Mouse (Mus musculus): ENCODE results near the gene Zmiz1.

Zmiz1 gene

DNA sequence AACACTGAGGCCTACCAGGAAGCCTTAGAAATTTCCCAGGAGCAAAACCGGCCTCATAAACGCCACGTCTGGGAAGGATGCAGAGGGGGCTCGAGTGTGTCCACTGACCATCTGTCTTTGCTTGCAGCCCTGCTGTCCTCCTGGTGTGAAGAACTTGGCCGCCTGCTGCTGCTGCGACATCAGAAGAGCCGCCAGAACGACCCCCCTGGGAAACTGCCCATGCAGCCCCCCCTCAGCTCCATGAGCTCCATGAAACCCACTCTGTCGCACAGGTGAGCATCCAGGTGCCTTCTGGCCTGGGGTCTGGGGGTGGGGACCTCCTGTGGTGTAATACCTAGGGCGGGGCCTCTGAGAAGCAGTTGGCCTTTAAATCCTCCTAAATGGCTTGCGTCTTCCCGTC is 176.8 kb downstream of the Zmiz1 start:
- no peak for DNase-seq (ENCODE audit: low read depth, low spot score)

DNA sequence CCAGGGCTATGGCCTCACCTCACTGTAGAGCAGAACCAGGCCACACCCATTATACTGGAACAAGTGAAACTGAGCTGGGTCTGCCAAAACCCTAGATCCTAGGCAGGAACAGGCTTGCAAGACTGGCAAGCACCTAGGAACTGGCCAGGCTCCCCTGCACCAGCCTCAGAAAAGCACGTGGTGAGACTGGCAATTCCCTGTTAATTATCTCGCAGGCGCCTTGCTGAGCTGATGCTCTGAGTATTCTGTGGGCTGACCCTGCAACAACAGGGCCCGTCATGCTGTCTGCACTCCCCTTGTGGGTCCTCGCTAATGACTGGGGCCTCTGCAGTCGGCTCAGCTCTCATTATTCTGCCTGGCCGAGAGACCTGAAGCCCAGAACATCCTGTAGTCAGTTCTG is 177.3 kb downstream of the Zmiz1 start:
- no peak for DNase-seq (ENCODE audit: low read depth, low spot score)

DNA sequence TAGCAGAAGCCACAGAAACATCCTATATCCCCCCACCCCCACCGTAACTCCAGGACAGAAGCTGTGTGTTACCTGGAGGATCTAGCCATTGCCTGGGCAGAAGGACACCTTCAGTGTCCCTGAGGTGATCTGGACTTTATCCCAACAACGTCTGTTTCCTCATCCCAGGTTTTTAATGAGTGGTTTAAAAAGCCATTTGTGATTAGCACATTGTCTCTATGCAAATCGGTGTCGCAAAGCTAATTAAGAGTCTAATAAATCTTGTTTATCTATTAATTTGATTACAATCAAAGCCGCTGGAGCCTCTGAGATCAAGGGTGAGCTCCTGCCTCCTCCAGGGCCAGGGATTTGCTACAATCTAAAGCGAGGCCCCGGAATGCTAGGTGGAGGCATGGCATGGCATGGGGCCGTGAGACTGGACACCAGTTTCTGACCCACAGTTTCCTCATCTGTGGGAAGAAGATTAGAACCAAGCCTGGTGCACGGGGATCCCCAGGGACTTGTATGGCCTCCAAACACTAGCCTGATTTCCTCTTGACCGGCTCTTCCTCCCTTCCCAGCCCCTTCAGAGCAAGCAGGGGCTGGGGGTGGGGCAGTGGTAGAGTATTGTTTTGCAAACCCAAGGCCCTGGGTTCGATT is 180.3 kb downstream of the Zmiz1 start:
- DNase-seq (ENCODE audit: low read depth, low spot score): no peak

DNA sequence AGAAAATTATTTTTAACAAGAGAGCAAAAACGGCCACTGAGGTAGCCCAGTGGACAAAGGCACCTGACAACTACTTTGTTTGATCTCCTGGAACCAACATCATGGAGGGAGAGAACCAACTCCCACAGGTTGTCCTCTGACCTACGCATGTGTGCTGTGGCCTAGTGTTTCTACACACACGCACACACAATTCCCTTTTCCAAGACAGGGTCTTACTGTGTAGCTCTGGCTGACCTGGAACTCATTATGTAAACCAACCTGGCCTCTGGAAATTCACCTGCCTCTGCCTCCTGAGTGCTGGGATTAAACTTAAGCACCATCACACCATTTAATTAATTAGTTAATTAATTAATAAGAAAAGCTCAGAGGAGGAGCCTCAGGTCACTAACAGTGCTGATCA is 181.0 kb downstream of the Zmiz1 start:
- DNase-seq (ENCODE audit: low read depth, low spot score): no peak

- DNase-seq (ENCODE audit: low read depth, low spot score): peak; percentile 57
Observed at GRCm38 (mm10) chr14:25640421-25641056, 181.6 kb downstream of the Zmiz1 start.

GRCm38 (mm10) chr14:25641067-25641466 is 182.1 kb downstream of the Zmiz1 start:
- DNase-seq (ENCODE audit: low read depth, low spot score): no peak

GRCm38 (mm10) chr14:25645717-25646116 is 186.7 kb downstream of the Zmiz1 start:
- no peak for DNase-seq (ENCODE audit: low read depth, low spot score)

DNA sequence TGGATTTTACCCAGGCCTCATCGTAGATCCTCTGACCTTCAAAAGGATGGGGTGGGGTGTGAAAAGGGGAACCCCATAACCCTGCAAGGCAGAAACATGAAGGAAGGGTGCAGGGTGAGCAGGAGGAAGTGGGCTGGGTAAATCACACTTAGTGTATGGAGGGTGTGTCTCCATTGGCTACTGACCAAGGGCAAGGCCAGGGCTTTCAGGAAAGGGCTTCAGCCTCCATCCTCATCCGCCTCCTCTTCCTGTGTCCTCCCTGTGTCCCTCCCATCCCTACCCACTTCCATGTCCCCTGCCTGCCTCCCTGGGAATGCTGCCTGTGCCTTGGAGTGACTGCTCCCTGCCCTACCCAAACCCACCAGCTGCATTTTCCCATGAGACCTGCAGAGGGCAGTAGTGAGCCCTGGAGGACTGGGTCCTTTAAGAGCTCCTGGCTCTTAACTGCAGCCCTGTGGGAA is 187.2 kb downstream of the Zmiz1 start:
- peak; percentile 68 for DNase-seq (ENCODE audit: low read depth, low spot score)

GRCm38 (mm10) chr14:25651131-25651530 is 192.1 kb downstream of the Zmiz1 start:
- no peak for DNase-seq (ENCODE audit: low read depth, low spot score)

DNA sequence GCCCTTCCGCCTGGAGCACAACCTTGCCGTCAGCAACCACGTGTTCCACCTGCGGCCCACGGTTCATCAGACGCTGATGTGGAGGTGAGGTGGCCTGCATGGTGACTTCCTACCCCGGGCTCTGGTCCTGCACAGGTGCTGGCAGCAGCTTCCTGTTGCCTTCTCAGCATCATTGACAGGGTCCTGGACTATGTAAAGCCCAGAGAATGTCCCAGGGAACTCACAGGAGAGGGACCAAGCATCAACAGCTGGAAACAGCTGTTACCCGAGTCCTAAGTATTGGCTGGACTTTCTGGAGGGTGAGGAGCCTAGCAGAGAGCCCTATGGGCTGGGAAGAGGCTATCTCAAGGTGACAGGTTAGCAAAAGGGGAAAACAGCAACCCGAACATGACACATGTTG is 192.9 kb downstream of the Zmiz1 start:
- no peak for DNase-seq (ENCODE audit: low read depth, low spot score)

DNA sequence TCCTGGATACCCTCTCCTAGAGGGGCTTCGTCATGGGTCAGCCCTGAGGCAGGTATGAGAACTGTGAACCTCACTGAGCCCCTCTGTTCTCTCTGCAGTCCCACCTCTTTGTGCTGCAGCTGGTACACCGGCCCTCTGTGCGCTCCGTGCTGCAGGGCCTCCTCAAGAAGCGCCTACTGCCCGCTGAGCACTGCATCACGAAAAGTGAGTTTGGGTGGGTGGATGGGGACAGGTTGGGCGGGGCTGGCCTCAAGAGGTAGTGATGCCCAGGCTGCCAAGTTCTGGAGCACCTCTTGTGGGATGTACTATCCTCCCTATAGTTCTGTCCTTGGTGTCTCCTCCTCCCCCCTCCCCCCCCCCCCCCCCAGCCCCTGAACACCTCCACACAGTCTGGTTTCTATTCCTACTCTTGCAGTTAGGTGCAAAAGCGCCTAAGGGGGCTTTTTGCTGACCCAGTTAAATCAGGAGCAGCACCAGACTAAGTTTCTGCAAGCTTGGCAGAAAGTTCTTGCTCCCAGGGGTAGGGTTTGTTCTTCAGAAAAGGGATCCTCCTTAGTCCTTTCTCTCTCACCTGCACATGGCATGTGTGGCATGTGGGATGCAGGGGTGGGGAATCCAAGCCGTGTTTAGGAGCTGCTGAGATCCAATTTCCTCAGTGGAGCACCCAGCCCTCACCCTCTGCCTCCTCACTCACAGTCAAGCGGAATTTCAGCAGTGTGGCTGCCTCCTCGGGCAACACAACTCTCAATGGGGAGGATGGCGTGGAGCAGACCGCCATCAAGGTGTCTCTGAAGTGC is 195.6 kb downstream of the Zmiz1 start:
- no peak for DNase-seq (ENCODE audit: low read depth, low spot score)

- DNase-seq (ENCODE audit: low read depth, low spot score): no peak
Observed at GRCm38 (mm10) chr14:25660661-25661060, 201.7 kb downstream of the Zmiz1 start.

DNA sequence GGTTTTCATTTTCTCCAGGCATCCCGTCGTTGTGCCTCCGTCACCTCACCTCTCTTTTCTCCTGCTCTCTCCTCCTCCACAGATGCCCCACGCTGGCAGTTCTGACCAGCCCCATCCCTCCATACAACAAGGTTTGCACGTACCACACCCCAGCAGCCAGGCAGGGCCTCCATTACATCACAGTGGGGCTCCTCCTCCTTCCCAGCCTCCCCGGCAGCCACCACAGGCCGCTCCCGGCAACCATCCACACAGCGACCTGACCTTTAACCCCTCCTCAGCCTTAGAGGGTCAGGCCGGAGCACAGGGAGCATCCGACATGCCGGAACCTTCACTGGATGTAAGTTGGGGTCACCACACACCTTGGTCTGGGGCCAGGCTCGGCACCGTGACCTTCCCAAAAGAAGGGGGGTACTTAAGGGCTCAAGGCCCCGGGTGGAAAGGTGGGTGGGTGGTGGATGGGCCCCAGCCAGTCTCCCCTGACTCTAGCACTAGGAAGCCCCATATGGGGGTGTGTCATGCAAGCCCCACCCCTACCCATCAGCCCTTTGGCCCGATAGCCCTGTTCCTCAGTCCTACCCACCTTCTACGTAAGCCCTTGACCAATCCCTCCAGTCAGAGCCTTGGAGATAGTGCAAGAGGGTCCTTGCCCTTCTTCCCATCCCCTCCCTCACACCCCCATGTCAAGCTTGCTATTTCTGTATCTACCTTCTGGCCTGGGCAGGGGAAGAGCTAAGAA is 202.4 kb downstream of the Zmiz1 start:
- no peak for DNase-seq (ENCODE audit: low read depth, low spot score)

- no peak for DNase-seq (ENCODE audit: low read depth, low spot score)
Observed at GRCm38 (mm10) chr14:25663649-25664309, 204.8 kb downstream of the Zmiz1 start.

GRCm38 (mm10) chr14:25664310-25664695 is 205.3 kb downstream of the Zmiz1 start:
- no peak for DNase-seq (ENCODE audit: low read depth, low spot score)

DNA sequence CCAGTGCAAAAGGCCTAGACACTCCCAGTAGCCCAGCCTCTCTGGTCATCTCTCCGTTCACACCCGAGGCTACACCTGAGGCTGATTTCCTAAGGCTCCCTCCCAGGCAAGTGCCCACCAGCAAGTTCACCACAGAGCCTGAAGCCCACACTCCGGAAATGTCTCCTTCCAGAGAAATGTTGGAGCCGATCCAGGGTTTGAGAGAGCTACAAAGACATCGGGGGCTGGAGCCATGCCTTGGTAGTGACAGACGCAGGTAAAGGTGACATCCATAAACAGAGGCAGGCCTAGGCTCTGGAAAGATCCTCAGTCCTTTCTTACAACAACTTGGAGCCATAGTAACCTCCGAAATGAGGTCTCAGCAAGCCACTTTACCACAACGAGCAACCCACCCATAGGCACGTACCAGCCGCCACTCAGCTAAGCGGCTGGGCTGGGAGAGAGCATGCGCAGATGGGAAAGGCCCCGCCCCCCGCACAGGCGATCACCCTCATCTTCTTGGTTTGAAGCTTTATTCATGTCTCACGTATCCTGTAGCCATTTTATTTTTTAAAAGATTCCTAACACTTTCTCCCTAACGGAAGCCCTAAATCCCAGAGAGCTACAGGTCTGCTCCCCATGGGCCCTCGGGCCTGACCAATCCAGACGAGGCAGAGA is 206.5 kb downstream of the Zmiz1 start:
- DNase-seq (ENCODE audit: low read depth, low spot score): no peak

DNA sequence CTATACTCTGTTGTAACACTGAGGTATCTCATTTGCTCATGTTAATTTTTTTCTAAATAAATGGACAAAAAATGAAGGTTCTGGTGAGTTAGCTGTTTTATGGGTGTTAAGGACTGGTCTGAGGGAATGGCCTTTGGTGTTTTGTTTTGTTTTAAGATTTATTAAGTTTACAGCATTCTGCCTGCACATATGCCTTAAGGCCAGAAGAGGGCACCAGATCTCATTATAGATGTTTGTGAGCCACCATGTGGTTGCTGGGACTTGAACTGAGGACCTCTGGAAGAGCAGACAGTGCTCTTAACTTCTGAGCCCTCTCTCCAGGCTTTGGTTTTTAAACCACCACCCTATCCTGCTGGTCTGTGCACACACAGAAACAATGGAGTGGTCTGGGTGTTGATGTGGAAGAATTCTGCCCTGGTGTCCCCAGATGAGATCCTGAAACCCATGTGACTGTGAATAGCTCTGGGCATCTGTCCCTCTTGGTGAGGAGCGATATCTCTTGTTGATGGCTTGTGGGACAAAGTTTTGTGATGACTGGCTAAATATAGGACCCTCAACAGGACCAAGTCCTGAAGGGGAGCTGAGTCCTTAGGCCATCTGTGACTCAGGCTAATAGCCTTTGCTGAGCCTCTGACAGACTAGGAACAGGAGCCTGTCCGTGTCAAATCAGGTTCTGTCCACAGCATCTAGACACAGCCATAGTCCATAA is 207.8 kb downstream of the Zmiz1 start:
- DNase-seq (ENCODE audit: low read depth, low spot score): peak; percentile 19

- no peak for DNase-seq (ENCODE audit: low read depth, low spot score)
Observed at GRCm38 (mm10) chr14:25667587-25667986, 208.6 kb downstream of the Zmiz1 start.

GRCm38 (mm10) chr14:25679625-25680024 is 220.6 kb downstream of the Zmiz1 start:
- no peak for DNase-seq (ENCODE audit: low read depth, low spot score)

DNA sequence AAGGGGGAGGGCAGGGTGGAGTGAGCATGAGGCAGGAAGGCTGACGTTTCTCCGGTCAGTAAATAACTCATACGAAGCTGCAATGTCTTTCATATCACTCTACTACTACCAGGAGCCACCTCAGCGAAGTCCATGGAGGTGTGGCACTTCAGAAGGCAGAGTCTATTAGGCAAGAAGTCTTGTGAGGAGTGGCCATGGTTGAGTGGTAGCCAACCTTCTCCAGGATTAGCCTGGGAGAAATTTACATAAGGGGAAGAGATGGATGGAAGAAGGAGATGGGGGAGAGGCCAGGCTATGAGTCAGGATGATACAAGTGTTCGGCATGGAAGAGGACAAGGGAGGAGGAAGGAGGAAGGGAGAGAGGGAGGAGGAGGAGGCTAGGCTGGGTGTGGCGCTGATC is 223.0 kb downstream of the Zmiz1 start:
- no peak for DNase-seq (ENCODE audit: low read depth, low spot score)
